Mouse (Mus musculus) activated CD4-positive, CD25-positive, alpha-beta regulatory T cell, adult 4 months (primary cell): Measurements from ENCODE around the gene Aurka. TPM values are rescaled to one million over a fixed set of nuclear protein-coding genes. Genes with fewer than 3 reads are reported as not detected.

Source experiments
- ATAC-seq: one replicate; pipeline ENCODE4 v1.8.0; 2017
- polyA plus RNA-seq, 2 experiments: library from polyadenylated mRNA; unstranded; fragments of 100-300 nt; shearing (Covaris generic); gene quantifications; one replicate each; pipeline ENCODE4 v1.2.1; 2017

The Aurka gene
- polyA plus RNA-seq, 2 experiments from 2014 or later: 14.6 to 18.4 TPM

GRCm38 (mm10) chr2:172381341-172381740, 11.0 kb upstream of the Aurka start:
- ATAC-seq: no peak

GRCm38 (mm10) chr2:172380513-172380912, 10.2 kb upstream of the Aurka start:
- ATAC-seq: no peak

GRCm38 (mm10) chr2:172378332-172378731, 8.0 kb upstream of the Aurka start:
- peak; percentile 93 for ATAC-seq

- no peak for ATAC-seq
Observed at GRCm38 (mm10) chr2:172376999-172377515, 6.7 kb upstream of the Aurka start.

GRCm38 (mm10) chr2:172376551-172376950, 6.2 kb upstream of the Aurka start:
- no peak for ATAC-seq

DNA sequence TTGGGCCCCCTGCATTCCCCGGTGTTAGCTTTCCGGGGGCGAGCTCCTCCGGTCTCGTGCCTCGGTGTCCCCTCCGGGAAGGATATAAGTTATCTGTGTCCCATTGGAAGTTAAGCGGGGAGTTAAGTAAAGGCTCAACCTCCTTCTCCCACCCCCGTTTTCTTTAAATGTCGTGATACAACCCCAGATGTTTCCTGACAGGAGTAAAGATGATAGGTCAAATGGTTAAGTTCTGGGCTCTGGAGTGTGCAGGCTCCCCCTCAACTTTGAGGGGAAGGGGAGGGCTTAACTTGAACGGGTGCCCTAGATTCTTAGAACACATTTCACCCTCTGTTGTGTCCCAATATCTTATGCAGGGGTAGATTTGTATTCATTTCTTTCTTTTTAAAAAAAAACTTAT, 923 bp upstream of the Aurka start:
- ATAC-seq: no peak

DNA sequence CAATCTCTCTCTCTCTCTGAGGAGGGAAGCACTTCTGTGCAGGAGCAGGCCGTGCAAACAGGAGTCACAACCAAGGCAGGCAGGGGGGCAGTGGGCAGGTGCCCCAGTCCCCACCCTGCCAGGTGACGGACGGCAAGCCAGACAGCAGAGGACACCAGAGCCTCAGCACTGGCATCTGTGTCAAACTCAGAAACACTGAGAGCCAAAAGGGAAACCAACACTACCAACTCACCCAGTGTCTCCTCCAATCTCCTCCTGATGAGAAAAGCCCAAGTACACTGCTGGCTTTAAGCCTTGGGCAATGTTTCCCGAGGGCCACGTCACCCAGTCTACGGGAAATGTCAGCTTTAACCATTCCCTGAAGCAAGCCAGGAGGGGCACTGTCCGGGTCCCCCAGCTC, 7.2 kb downstream of the Aurka start:
- ATAC-seq: no peak

DNA sequence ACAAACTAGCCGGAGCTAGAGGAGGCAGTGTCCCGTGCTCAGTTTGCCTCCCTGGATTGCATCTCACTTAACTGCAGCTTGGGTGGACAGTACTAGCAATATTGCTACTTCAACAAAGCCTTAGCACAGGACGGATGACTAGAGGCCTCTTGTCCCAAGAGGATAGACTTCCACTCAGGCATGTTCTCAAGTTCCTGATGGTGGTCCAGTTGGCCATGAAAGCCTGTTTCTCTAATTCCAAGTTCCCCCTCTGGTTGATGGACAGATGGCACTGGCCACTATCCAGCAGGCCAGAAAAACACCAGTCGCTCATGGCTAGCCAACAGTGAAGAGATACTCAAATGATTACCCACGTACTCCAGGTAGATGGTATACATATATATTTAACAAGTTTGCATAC, 14.5 kb downstream of the Aurka start:
- ATAC-seq: no peak

DNA sequence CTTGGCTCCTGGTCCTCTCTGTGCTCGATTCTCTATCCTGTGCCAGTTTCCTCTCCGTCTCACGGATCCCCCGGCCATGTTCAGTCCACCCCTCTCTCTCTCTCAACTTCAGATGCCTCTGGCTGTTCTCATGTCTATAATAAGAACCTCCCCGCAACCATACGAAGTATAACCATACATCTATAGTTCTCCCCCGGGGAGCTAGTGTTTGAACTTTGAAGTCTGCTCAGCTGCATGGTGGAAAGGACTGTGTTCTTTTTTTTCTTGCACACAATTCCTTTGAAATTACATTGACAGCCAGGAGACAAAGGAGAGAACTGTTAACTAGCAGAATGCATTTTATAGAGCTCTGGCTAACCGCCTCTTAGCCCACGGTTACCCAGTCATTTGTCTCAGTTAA, 15.6 kb downstream of the Aurka start:
- no peak for ATAC-seq

DNA sequence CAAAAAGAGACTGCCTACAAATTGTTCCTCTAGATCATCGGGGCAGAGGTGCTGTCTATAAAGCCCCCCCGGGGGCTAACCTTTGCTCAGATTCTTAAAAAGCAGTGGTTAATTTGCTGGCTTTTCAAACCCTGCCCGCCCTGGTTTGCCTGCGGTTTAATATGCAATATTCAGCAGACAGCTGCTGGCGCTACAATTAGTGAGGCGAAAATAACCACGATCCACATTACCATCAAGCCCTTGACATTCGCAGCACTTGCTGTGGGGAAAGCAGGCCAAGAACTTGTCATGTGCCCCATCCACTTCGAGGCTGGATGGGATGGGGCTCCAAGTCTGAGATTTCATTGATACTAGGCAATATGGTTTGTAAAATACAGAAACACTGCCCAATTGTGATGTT, 17.1 kb downstream of the Aurka start:
- ATAC-seq: no peak

DNA sequence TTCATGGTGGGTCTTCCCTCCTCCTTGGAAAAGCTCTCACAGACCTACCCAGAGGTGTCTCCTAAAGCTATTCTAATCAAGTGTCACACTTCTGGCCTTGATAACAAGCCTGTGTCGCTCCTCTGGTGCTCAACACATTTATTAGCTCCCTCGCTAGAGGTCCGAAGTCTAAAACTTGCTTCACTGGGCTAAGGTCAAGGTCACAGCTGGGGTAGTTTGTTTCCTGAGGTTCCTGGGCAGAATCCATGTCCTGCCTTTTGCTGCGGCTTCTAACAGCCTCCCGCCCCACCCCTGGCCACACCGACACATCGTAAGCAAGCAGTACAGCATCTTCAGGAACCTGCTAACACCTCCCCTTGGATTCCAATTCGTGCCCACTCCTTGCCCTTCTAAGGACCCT, 19.6 kb downstream of the Aurka start:
- no peak for ATAC-seq

GRCm38 (mm10) chr2:172349776-172350175, 20.6 kb downstream of the Aurka start:
- no peak for ATAC-seq

- ATAC-seq: no peak
Observed at GRCm38 (mm10) chr2:172348297-172348950, 21.9 kb downstream of the Aurka start.

DNA sequence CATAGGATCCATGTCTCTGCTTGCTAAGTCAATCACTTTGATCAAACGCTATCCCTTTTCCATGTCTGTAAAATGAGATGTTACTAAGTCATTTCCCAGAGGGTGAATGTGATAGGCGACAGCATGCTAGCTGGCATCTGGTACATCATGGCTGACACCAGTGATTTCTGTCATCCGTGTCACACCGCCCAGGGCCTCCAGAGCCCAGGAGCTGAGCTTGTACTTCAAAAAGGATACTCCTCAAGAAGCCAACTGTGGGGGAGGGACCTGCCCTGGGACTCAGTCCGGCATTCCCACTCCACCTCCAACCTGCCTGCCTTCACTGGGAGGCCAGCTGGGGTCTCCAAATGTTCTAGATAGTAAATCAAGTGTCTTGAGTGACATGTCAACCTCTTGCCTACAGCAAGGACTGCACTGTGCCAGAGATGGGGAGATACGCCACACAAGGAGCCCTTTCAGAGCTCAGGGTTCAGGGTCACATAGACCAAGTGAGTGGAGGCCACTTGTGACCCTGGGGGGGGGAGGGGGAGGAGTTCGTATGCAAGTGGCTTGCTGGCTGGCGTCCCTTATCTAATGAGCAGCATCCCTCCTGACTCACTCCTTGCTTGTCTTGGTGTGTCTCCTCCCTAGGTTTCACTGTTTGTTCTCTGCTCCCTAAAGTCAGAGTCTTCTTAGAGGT, 23.3 kb downstream of the Aurka start:
- ATAC-seq: no peak

DNA sequence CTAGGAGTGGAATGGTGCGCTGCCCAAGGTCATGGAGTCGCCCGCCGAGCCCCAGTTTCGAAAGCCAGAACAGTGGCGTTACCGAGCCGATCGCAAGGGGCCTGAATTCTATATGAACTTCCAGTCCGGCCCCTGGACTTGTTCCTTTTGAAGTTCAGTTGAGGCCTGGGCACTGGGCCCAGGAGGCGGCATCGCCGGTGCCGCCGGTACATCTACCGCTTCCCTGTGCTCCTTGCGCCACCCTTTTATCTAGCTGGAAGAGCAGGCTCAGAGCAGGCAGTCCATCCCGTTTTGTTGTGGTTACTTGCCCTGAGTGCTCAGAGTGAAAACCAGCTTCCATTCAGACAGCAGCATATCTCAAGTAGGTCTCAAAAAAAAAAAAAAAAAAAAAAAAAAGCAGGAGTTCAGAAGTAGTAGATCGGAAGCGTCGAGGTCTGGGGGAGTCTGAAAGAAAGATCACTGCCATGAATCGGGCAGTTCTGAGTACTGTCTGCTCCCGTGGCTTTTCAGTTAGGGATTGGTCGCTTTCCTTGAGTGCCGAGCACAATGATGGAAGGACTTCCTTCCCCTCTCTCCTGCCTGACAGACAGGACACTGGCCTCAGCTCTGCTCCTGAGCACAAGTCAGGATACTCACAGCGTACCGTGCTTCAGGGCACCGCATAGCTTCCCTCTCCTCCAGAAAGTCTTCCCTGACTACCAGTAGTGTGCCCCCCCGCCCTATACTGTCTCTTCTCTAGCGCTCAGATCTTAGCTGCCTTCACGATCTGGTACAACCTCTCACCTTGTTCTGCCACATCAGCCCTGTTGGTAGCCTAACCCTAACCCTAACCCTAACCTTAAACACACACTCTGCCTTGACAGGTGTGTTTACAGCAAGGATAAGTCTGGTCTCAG, 24.1 kb downstream of the Aurka start:
- no peak for ATAC-seq

GRCm38 (mm10) chr2:172345258-172345738, 25.0 kb downstream of the Aurka start, which contains the start of gene Fam210b:
Gene Fam210b, plus strand, starts transcription at chr2:172345565.
- ATAC-seq: peak; percentile 98

- no peak for ATAC-seq
Observed at GRCm38 (mm10) chr2:172344669-172345068, 25.7 kb downstream of the Aurka start.

GRCm38 (mm10) chr2:172343751-172344150, 26.6 kb downstream of the Aurka start:
- no peak for ATAC-seq

DNA sequence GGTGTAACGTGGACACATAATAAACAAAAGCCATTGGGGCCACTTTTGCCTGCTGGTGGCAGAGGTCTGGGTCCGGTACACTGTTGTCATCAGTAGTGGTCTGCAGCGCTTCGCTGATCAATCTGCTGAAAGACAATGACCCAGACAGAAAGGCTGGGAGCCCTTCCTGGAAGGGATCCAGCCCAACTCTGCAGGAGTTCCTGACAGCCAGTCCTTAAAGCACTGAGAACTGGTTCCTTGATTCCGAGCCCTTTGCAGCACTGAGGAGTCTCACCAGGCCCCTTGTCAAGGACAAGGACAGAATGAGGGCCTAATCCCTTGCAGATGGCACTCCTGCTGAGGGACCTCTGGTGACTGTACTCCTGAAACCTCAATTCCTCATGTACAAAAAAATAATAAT, 28.7 kb downstream of the Aurka start:
- ATAC-seq: no peak

- no peak for ATAC-seq
Observed at GRCm38 (mm10) chr2:172340936-172341335, 29.4 kb downstream of the Aurka start.

DNA sequence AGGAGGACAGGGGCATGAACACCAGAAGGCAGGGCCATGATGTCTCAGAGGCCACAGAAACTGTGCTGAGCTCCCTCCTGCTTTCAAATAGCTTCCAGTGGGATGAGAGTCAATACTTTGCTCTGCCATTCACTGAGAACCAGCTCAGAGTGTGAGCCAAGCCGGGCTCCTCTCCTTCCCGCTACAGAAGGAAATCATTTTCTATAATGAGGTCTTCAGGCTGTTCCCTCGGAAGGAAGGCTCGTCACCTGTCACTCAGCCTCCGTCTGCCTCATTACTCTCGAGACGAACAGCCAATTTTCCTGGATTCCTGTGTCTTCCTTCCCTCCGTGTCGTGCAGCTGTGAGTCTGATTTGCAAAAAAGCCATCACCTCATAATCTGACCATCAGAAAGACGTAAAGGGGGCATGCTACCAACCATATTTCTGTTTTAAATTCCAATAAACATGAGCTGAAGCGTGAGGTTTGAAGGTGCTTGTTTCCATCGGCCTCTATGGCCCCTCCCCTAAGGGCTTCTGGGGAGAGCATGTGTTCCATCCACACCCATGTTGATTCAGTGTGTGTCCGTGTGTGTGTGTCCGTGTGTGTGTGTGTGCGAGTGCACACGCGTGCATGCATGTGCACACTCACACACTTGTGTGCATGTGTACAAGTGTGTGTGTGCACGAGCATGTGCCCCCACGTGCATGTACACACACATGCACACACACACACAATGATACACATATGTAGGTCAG, 32.0 kb downstream of the Aurka start:
- ATAC-seq: no peak

DNA sequence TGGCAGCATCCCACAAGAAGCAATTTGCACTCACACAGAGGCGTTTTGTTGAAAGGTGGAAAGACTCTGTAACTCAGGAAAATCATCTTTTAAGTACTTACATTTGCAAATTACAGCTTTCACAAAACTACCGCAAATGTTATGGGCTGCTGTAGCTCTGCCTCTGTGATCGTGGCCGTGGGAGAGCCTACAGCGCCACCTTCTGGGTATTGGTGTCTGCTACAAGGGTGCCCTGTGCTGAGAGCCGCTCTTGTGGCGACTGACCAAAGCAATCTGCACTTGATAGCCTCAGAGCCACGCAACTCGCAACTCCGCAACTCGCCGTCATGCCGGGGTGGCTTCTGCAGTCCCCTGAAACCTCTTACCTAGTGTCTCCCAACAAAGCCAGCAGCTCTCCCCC, 41.2 kb downstream of the Aurka start:
- no peak for ATAC-seq
